ENCODE assay signal across 17 mouse cellular contexts in genomic region chr16:93081533-93081932, GRCm38 (mm10).
"Had no signal": no experiment of that assay in that cellular context is flagged by ENCODE, and none has a peak within 500 bp of the region (broad histone marks: within the 10 kb centered on the region; RNA-seq: fewer than 3 reads in every experiment).

No protein-coding gene starts in this region.

- ATAC-seq: hindbrain, embryonic 16.5 days; inflammation-experienced regulatory T-cells, adult 6 months; intestine, embryonic 15.5 days; intestine, postnatal 0 days; liver, embryonic 12.5 days had no signal

- DNase-seq: gastrocnemius, postnatal 14 days; gastrocnemius, postnatal 36 days; heart, adult 18-20 months; heart, postnatal 10 days; heart, postnatal 4 days; kidney, adult 18-20 months; kidney, adult 8-10 months; kidney, postnatal 10 days; kidney, postnatal 25 days; kidney, postnatal 4 days; layer of hippocampus, postnatal 36 days; left cerebral cortex, postnatal 4 days had no signal
